ENCODE assay signal across 19 mouse cellular contexts in genomic region chr12:3657234-3657633, GRCm38 (mm10).
DNase-seq lines count a peak whose midpoint lies in the region; ATAC-seq and TF ChIP-seq lines count a peak whose summit lies in the region.
"Had no signal": no experiment of that assay in that cellular context is flagged by ENCODE, and none has a peak within 500 bp of the region (broad histone marks: within the 10 kb centered on the region; RNA-seq: fewer than 3 reads in every experiment).

No protein-coding gene starts in this region.

- ATAC-seq in hematopoietic stem cell, adult 5-6 weeks (replicated peaks in 1 of 2; ENCODE audit: insufficient read depth in 1 of 2, low FRiP score in 2 of 2, low TSS enrichment in 1 of 2, low read depth in 1 of 2, poor library complexity in 2 of 2, severe bottlenecking in 2 of 2), result peak; percentile 29 to 56; a peak in 1 of 4 replicates
- ATAC-seq: forebrain, embryonic 13.5 days; forebrain, embryonic 16.5 days; intestine, postnatal 0 days; Patski had no signal

- peaks cover 0 to 11% of the 10 kb centered on the region in 2 experiments for H3K36me3 ChIP-seq in CH12.LX (replicated peaks in 1 of 2; ENCODE audit: control insufficient read depth in 1 of 2, insufficient read depth in 1 of 2, low read length in 1 of 2)
- H3K36me3 ChIP-seq in splenic B cell, adult 2 months (ENCODE audit: control insufficient read depth, insufficient read depth, low read length, poor library complexity, severe bottlenecking), result no peaks in the 10 kb centered on the region
- H3K36me3 ChIP-seq in midbrain, embryonic 10.5 days, result 0 out of 2 replicates have a peak, but pooled peaks cover 4% of the 10 kb centered on the region
- 0 out of 2 replicates have a peak, but pooled peaks cover 3% of the 10 kb centered on the region for H3K36me3 ChIP-seq in heart, embryonic 10.5 days
- H3K36me3 ChIP-seq: G1E; heart, embryonic 15.5 days had no signal

- TF ChIP-seq POLR2A in CH12.LX (IDR thresholded peaks at IDR 0.05; ENCODE audit: low read depth, low read length), result no peak

- H3K9me3 ChIP-seq in CH12.LX (replicated peaks; ENCODE audit: low read length), result no peaks in the 10 kb centered on the region
- H3K9me3 ChIP-seq in midbrain, embryonic 10.5 days (replicated peaks), result no peaks in the 10 kb centered on the region
- no peaks in the 10 kb centered on the region for H3K9me3 ChIP-seq in heart, embryonic 10.5 days
- H3K9me3 ChIP-seq: forebrain, embryonic 10.5 days; forebrain, embryonic 13.5 days; G1E; heart, embryonic 15.5 days had no signal

- dilution Hi-C loops in CH12.LX (cut with MboI; ENCODE audit: extremely low pct_ligation_motif_present, extremely low pct_unique_long_range_greater_than_20kb, low sequenced_read_pairs), result no loop called here

- H3K27ac ChIP-seq in CH12.LX (ENCODE audit: insufficient read depth, low read depth), result no peak overlapping the region
- H3K27ac ChIP-seq in midbrain, embryonic 10.5 days (replicated peaks), result no peak overlapping the region
- H3K27ac ChIP-seq in heart, embryonic 10.5 days, result no peak overlapping the region
- H3K27ac ChIP-seq: forebrain, embryonic 10.5 days; forebrain, embryonic 13.5 days; heart, embryonic 15.5 days; hindbrain, embryonic 14.5 days had no signal

- H3K4me2 ChIP-seq in CH12.LX (ENCODE audit: insufficient read depth, low read depth, poor library complexity, severe bottlenecking), result peak overlapping the region; percentile 30; the same call in 1 of the 2 replicates
- H3K4me2 ChIP-seq: forebrain, embryonic 13.5 days; heart, embryonic 11.5 days; heart, embryonic 15.5 days; hindbrain, embryonic 14.5 days had no signal

- TF ChIP-seq EP300 in CH12.LX (IDR thresholded peaks at IDR 0.05; ENCODE audit: low read length), result peak; percentile 63

- DNase-seq in A20 (ENCODE audit: low read depth, low spot score), result peak; percentile 60
- DNase-seq in CH12.LX (ENCODE audit: extremely low read depth), result peak; percentile 21
- peak; percentile 20 for DNase-seq in splenic B cell, adult 2 months (ENCODE audit: low read depth, low spot score)
- DNase-seq in midbrain, embryonic 10.5 days (ENCODE audit: low spot score), result no peak
- DNase-seq in heart, embryonic 10.5 days (ENCODE audit: low spot score), result no peak
- DNase-seq: gastrocnemius, postnatal 14 days; heart, adult 18-20 months; heart, postnatal 10 days; heart, postnatal 36 days had no signal

- no peak for TF ChIP-seq CTCF in CH12.LX (conservative IDR thresholded peaks at IDR 0.05 in 1 of 2, IDR thresholded peaks at IDR 0.05 in 1 of 2; ENCODE audit: low read depth in 2 of 2, low read length in 2 of 2)

- H3K9ac ChIP-seq in CH12.LX (ENCODE audit: insufficient read depth, low read depth), result no peak overlapping the region
- H3K9ac ChIP-seq: forebrain, embryonic 13.5 days; heart, embryonic 15.5 days; hindbrain, embryonic 14.5 days had no signal

- no peak overlapping the region for H3K4me3 ChIP-seq in CH12.LX (replicated peaks in 1 of 3; ENCODE audit: low read depth in 2 of 3, low read length in 2 of 3, poor library complexity in 1 of 3)
- H3K4me3 ChIP-seq in midbrain, embryonic 10.5 days, result no peak overlapping the region
- H3K4me3 ChIP-seq in heart, embryonic 10.5 days, result no peak overlapping the region
- H3K4me3 ChIP-seq: forebrain, embryonic 10.5 days; forebrain, embryonic 13.5 days; heart, embryonic 15.5 days had no signal

- H3K4me1 ChIP-seq in CH12.LX (ENCODE audit: control insufficient read depth in 1 of 2, insufficient read depth in 2 of 2), result peaks cover 11 to 24% of the 10 kb centered on the region in 2 experiments
- no peaks in the 10 kb centered on the region for H3K4me1 ChIP-seq in midbrain, embryonic 10.5 days
- H3K4me1 ChIP-seq in heart, embryonic 10.5 days, result no peaks in the 10 kb centered on the region

- no peaks in the 10 kb centered on the region for H3K27me3 ChIP-seq in CH12.LX (replicated peaks)
- H3K27me3 ChIP-seq in splenic B cell, adult 2 months (ENCODE audit: control insufficient read depth, insufficient read depth, low read length, poor library complexity, severe bottlenecking), result no peaks in the 10 kb centered on the region
- H3K27me3 ChIP-seq in midbrain, embryonic 10.5 days (ENCODE audit: low read depth, poor library complexity, severe bottlenecking), result no peaks in the 10 kb centered on the region
- no peaks in the 10 kb centered on the region for H3K27me3 ChIP-seq in heart, embryonic 10.5 days (ENCODE audit: insufficient read depth, poor library complexity, severe bottlenecking)
- H3K27me3 ChIP-seq: forebrain, embryonic 13.5 days; heart, embryonic 15.5 days; Patski had no signal

- in situ Hi-C loops in CH12.LX (cut with MboI; ENCODE audit: low pct_ligation_motif_present, low pct_unique_long_range_greater_than_20kb, low sequenced_read_pairs), result loop anchor here (25.0 kb wide), 1 partner anchor 180 kb away; no protein-coding TSS in a partner anchor

- WGBS in midbrain, embryonic 10.5 days, result 90% methylated on average over 4 of the region's 4 CpGs
- WGBS in heart, embryonic 10.5 days, result 82% methylated on average over 4 of the region's 4 CpGs

- no peak for TF ChIP-seq RAD21 in CH12.LX (IDR thresholded peaks at IDR 0.05; ENCODE audit: low read depth, low read length)

- no peaks in the 10 kb centered on the region for H3K79me2 ChIP-seq in CH12.LX (replicated peaks; ENCODE audit: control insufficient read depth, extremely low read depth, insufficient read depth, poor library complexity, severe bottlenecking)

TF ChIP-seq in CH12.LX, 34 proteins besides CTCF, POLR2A, EP300 and RAD21:
- TF ChIP-seq CHD2 (IDR thresholded peaks at IDR 0.05; ENCODE audit: low read length), result no peak
- TF ChIP-seq MXI1 (IDR thresholded peaks at IDR 0.05; ENCODE audit: low read depth, low read length), result no peak
- peak; percentile 46; the same call in 1 of the 2 replicates for TF ChIP-seq MYC (IDR thresholded peaks at IDR 0.05; ENCODE audit: low read depth, low read length)
- no peak for TF ChIP-seq PAX5 (IDR thresholded peaks at IDR 0.05; ENCODE audit: low read length)
- TF ChIP-seq MEF2A (IDR thresholded peaks at IDR 0.05; ENCODE audit: borderline replicate concordance, low read depth, low read length), result no peak
- peak; percentile 60 for TF ChIP-seq IRF4 (IDR thresholded peaks at IDR 0.05; ENCODE audit: low read depth, low read length)
- TF ChIP-seq JUN (IDR thresholded peaks at IDR 0.05; ENCODE audit: insufficient read depth, low read depth, low read length), result no peak
- TF ChIP-seq NRF1 (IDR thresholded peaks at IDR 0.05; ENCODE audit: low read depth, low read length), result no peak

Comparison
In these comparisons a context has a peak if more than half of its experiments do, and no peak if none do; other contexts are left out.
1. DNase-seq: peak in A20 (single experiment), CH12.LX (single experiment) and splenic B cell, adult 2 months (single experiment); none in midbrain, embryonic 10.5 days (single experiment) and heart, embryonic 10.5 days (single experiment).